Mouse (Mus musculus) lung, postnatal 14 days (tissue): ENCODE measurements at regions not wholly inside any gene's neighbourhood (a gene's known extent, or its start where the extent isn't known, plus 50 kb on each side); places are given as distances from the start of the nearest gene placed in this dataset.
"Not testable (repeated sequence)": the region's sequence is repeated elsewhere in the genome, so short reads cannot be mapped to it uniquely, and the experiment has no call there.

Experiments used
- DNase-seq: peaks from one replicate; pipeline ENCODE4 v3.0.0; 2021

DNA sequence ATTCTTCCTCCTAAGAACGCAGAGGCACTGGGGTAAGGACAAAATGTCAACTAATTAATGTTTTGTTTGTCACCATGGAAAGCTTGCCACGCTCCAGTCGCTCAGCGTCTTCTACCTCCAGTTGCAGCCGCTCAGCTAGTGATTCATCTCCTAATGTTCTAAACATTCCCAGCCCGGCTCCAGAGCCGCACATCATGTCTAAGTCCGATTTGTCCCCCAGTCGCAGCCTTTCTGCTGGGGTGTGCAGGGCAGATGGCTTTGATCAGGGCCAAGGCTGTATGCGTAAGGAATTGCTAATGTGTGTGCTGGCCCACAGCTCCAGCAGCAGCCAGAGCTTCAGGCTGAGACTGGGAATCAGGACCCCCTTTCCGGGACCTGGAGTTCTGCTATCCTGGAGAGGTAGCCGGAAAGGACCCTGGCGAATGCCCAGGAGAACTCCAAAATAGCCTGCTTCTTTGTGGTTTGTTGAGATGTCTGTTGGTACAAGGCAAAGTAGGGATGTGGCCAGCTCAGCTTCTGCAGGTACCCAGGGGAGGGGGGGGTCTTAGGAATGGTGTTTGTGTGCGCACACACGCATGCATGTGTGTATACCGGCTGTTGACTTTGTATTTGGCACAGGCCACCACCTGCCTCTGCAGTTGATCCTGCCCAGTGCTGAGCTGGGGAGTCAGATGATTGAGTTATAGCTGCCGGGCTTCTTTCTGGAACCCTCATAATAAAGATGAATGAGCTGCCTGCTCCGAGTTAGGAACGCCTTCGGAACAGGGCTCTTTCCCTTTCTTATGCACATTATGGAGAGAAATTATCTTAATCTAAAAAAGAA, 143.0 kb upstream of the Kcng1 start:
- peak; percentile 12 for DNase-seq

DNA sequence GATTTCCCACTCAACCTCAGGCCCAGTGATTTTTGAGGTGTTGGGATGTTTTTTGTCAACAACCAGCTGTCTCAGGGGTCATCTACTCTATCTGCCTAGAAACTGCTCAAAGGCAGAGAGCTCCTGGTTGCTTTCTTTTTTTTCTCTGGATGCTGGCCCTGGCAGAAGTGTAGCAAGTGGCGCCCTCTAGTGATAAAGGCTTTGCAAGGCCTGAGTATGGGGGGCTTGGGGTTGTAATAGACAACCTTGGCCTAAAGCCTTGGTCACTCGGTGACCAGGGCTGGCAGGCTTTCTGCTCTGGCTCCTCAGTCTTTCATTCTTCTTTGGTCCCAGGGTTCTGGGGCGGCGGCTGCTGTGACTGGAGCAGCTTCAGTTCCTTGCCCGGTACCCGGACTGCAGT, 142.0 kb upstream of the Kcng1 start:
- DNase-seq: peak; percentile 12

DNA sequence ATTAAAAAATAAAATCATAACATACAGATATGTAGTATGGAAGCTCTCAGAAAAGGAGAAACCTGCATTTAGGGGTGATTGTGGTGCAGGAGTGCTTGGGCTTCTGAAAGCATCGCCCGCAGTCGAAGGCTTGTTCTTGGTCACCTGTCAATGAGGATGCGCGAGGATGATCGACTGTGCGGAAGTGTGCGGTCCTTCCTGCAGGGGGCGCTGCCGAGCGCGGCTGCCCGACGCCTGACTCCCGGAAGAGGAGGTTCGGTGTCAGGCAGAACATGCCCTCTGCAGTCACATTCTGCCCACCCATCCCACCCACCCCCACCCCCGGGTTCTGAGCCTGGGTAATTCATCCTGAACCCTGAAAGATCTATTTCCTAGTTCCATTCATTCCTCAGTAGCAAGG, 133.6 kb upstream of the Kcng1 start:
- DNase-seq: no peak

DNA sequence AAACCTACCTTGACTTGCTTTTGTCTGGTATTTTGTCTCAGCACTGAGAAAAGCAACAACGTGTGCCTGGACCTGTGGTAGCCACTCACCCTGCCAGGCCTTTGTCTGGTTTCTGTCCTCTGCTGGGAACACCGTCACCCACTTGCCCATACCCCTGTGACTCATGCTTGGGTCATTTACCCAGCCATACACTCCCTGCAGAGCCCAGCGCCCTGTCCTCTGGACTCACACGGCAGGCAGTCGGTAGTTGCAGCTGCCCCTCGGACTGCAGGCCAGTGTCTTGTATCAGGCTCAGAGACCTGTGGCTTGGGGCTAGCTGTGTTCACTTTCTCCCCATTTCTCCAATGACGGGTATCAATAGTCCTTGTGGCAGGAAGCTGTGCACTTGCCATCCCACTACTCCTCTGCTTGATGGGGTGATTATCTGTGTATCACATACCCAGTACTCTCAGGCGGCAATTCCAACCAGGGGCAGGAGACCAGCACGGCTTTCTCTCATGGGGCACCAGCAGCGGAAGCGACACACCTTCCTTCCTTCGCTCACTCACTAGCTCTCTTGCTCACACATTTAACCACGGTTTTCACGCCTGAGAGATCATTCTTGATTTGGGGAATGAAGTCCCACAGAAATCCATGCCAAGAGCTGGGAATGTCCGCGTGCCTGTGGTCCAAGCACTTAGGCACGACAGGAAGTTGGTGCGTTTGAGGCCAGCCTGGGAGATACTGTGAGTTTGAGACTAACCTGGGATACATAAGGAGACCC, 132.8 kb upstream of the Kcng1 start:
- no peak for DNase-seq

DNA sequence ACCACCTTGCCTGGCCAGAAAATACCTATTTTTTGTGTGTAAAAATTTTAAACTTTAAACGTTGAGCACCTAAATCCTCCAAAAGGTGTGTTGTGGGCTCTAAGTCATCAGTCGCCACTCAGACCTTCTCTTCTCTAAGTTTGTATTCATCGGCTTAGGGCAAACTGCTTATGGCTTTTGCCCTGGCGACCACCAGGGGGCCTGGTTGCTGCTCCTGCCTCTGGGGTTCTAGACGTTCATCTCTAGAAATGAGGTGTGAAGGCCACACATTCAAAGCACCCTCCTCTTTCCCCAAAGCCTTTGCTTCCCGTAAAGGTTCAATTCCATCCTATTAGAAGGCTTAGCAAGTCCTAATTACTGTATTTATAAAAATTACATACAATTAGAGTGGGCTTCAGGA, 131.3 kb upstream of the Kcng1 start:
- DNase-seq: peak; percentile 26

DNA sequence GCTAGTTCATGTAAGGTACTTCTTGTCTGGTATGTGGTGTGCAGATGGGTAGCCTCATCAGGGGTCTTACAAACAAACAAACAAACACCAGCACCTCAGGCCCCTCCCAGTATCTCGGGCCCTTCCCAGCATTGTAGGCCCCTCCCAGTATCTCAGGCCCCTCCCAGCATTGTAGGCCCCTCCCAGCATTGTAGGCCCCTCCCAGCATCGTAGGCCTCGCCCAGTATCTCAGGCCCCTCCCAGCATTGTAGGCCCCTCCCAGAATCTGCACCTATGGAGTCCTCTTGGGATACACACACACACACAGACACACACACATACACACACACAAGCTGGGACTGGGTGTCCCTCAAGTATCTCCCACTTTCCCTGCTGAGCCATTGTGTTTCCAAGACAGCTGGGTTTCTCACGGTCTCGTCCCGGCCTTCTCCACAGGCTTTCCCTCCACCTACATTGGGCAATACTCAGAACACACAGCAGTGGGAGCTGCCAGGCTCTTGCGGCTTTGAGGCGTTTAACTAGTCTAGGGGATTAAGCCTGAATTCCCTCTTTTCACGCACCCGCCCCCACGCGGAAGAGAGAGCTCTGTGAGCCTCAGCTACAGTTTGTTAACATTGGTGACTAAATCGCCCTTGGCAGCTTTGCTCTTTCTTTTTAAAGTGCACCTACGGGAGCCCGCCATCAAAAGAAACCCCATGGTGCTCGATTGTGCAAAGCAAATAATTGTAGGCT, 121.4 kb upstream of the Kcng1 start:
- no peak for DNase-seq

DNA sequence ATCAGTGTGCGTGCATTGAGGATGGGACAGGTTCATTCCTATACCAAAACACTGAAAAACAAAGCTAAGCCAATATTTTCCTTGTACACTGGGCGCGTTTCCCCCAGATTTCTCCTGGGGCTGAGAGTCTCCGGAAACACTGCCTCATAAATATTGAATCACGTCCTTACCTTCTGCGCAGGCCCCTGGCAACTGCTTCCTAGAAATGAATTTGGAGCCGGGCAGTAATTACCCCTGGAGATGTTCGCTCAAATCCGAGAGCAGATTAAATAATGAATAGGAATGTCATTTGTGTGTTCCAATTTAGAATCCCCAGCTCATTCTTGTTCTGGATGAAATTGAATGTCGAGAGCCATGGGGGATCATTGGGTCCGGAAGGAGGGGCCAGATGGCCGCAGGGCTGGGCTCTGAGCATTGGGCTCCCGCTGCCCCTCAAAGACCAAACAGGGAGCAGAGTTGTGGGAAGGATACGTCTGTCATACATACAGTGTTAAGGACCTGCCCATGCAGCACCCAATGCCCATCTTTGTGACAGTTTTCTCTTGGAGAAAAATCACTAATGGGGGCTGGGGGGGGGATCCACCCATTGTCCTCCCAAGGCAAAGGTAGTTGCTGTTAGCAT, 117.7 kb upstream of the Kcng1 start:
- DNase-seq: no peak

DNA sequence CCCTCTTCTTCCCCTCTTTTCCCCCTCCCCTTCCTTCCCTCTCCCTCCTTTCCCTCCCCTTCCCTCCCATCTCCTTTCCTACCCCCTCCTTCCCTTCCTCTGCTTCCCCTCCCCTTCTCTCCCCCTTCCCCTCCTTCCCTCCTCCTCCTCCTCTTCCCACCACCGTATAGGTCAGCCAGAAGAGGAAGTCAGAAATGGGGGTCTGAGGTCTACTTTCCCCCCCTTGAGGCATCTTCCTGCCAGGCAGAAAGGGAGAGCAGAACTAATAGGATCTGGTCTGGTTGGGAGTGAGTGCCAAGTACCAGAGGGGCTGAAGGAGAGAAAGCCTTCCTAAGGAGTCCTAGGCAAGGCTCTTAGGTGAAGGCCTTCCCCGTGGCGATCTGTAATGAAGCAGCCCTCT, 114.8 kb upstream of the Kcng1 start:
- no peak for DNase-seq

DNA sequence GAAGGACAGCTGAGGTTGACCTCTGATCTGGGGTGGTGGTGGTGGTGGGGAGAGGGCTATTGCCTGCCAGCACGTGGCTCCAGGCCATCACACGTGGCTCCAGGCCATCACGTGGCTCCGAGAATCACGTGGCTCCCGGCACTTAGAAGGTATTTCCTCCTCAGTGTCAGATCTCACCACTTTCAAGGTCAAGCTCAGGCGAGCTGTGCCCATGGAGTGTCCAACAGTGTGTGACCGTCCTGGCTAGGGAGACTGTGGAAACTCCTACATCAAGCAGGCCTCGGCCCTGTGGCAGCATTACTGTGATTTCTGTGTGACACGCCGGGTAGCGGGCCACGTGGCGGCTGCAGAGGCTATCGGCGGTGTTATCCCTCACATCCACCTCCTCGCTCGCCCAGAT, 111.8 kb upstream of the Kcng1 start:
- DNase-seq: no peak

DNA sequence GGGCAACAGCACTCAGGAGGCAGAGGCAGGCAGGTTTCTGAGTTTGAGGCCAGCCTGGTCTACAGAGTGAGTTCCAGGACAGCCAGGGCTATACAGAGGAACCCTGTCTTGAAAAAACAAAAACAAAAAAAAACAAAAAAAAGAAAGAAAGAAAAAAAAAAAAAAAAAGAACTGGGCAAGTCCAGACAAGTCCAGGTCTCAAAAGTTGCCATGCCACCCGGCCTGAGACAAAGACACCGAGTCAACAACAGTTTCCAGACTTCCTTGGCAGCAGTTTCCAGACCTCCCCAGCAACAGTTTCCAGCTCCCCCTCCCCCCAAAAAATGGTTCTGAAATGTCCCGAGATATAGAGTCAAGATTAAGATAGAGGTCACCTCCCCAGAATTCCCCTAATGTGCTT, 110.6 kb upstream of the Kcng1 start:
- not testable (repeated sequence) for DNase-seq

DNA sequence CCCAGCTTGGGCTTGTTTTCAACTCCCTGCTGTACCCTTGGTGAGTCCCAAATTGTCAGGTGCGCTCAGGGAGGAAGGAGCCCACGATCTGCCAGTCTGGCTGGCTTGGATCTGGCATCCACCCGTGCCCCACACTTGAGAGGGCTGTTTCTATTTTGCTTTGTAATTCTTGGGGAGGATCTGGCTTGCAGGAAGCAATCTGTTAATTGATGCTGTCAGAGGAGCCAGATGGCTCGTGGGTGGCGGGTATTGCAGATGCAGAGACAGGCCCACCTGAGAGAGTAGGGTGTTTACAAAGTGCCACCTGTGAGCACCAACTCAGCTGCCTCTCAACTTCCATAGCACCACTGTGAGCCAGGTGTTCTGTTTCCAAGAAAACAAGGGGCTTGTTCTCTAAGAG, 99.1 kb upstream of the Kcng1 start:
- DNase-seq: no peak

DNA sequence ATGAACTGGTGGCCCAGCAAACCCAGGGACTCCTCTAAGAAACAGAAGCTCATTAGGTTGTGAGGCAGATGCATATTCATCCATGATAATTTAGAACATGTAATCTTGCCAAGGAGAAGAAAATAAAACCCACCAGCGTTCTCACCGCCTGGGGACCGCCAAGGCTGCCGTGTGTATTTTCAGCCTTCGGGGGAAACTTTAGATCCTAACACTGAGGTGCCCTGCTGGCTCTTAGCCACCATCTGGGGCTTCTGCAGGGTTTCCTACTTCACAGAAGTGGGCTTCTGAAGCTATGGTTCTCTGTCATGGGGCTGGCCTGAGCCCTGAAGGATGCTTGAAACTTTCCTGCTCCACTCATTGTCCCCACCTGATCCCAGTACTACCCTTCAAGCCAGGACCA, 90.8 kb upstream of the Kcng1 start:
- no peak for DNase-seq

DNA sequence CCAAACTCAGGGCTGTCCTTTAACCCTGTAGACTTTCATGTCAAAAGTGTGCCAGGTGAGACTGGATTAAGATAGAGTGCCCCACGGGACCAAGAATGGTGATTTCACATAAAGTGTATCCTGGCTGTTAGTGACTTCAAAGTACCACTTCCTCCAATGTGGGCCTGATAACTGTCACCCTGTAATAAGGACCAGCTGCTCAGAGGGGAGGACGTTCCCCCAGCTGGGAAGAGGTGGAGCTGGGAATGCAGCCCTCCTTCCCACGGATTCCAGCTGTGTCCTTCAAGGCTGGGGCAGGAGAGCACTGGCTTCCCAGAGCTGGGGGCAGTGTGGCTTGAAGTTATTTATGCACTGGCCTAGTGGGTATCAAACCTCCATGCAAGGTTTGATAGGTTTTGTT, 89.7 kb upstream of the Kcng1 start:
- peak; percentile 27 for DNase-seq

DNA sequence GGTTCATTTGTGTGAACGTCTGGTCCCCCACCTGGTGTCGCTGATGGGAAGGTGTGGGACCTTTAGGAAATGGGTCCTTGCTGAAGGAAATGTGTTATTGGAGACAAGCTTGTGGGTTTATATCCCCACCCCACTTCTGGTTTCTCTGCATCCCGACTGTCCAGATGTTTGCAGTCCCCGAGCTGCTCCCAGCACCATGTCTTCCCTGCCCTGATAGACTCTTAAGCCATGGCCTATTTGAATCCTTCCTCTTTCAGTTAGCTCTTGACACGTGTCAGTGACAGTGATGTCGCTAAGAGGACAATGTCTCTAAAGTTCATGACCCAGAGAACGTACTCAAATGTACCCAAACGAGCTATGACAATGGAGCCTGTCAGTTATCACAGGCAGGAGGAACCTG, 77.7 kb upstream of the Kcng1 start:
- DNase-seq: no peak

DNA sequence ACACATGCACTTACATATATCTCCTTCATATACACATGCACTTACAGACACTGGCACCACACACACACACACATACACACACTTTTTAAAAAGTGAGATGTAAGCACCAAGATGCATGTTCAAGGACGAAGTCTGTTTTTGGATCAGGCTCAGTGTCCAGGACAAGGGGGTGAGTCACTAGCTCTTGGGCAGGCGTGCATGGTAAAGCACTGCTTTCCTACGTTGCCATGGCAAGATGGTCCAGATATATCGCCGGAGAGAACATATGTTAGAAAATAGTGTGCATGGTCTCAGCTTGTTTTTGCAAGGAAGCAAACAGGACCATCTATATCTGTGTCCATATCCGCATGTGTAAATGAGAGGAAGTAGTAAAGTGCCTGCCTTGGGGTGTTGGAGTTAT, 77.0 kb upstream of the Kcng1 start:
- no peak for DNase-seq

DNA sequence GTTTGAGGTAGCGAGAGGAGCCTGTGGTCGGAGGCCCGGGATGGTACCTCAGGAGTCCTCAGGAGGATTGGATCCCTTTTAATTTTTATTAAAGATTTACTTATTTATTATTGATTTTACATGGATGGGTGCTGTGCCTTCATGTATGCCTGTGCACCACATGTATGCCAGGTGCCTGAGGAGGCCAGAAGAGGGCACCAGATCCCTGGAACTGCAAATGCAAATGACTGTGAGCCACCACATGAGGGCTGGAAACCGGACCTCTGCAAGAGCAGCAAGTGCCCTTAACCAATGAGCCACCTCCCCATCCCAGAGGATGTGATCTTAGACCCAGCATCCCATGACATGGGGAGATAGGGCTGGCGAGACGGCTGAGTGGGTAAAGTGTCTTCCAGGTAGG, 76.3 kb upstream of the Kcng1 start:
- no peak for DNase-seq

DNA sequence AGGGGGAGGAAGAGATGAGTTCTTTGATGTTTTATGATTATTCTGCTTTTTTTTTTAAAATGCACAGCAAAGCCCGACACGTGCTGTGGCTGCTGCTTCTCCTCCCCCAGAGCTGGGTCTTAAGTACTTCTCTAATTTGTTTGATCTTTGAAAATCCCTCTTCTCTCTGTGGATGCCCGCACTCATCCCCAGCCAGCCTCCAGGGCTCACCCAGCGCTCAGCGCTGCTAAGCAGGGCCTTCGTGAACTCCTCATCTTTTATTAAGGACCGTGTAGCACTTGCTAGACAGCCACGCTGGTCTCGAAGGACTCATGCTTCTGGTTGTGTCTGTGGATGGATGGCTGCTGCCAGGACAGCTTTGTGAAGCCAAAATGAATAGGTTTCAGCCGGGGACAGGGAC, 72.9 kb upstream of the Kcng1 start:
- no peak for DNase-seq

DNA sequence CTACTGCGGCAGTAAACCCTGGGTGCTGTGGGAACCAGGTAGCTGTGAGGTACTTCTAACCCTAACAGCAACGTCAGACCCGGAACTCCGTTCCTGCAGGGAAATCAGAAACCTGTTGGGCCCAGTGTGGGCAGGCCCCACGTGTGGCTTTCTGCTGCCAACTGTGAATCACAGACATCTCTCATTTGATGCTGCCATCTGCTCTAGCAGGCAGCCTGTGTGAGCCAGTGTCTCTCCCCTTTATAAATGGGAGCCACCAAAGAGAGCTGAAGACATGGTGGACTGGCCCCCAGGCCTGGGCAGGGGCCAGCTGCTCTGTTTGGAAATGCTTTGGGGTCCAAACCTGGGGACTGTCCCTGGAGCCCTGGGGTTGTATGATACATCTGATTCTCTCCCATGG, 71.1 kb upstream of the Kcng1 start:
- no peak for DNase-seq

DNA sequence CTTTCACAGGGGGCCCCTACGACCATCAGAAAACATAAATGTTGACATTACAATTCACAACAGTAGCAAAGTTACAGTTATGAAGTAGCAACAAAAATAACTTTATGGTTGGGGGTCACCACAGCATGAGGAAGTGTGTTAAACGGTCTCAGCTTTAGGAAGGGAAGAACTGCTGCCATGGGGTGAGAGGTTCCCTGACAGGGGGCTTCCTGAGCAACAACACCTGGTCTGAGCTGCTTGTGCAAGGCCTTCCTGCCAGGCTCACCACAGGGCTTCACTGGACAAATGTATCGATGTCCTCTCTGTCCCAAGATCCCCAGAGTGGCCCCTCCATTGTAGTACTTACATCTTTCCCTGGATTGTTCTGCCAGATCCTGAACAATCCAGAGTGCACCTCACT, 70.7 kb upstream of the Kcng1 start:
- DNase-seq: no peak

DNA sequence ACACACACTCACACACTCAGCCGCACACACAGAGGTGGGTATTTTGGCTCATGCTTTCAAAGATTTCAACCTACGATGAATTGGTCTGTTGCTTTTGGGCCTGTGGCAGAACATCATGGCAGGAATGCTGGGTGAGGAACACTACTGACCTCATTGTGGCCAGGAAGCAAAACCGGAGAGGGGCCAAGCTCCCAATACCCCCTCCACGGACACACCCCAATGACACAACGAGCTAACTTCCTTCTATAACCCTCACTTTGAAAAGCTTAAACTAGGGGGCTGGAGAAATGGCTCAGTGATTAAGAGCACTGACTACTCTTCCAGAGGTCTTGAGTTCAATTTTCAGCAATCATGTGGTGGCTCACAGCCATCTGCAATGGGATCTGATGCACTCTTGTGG, 63.8 kb upstream of the Kcng1 start:
- DNase-seq: no peak

DNA sequence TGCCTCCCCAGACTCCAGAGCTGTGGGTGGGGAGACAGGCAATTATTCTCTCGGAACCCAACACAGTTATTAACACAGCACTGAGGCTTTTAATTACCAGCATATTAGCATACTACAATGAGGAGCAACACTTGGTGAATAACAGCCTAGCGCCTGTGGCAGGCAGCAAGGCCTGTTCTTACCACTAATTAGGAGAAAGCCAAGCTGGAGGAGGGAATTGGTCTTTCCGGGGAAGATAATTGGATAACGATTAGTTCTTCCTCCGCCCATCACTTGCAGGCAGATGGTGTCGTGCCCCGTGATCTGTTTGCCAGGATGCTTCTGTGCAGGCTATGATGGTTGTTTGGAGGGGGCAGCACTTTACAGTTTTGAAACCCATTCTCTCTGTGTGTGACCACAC, 62.2 kb upstream of the Kcng1 start:
- DNase-seq: no peak

DNA sequence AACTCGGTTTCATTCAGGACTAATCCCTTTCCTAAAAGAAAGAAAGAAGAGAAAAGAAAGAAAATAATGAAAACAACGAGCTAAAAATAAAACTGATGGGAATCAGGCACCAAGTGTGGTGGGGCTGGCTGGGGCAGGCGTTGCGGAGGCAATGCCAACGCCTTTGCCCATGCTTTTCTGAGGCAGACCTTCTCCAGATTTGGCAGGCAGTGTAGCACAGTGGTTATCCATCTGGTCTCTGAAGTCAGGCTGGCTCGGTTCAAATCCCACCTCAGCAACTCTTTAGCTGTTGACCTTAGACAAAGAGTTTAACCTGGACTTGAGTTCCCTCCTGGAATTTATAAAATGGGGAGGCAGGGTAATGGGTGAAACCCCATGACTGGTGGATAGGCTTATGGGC, 57.3 kb upstream of the Kcng1 start:
- DNase-seq: no peak

DNA sequence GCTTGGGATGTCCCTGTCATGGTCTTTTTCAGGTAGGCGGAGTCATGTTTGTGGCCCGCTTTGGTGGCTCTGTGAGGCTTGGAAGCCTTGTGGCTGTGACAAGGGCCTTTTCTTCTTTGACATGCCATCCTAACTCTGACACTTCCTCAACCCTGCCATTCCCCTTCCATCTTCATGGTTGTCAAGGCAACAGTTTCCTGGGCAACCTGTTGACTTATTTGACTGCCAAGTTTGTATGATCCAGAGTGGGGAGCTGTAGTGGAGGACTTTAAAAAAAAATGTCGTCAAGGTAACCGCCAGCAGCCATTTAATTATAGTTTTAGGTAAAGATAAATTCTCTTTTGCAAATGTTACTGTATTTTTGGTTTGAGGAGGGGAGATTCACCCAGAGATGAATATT, 56.8 kb upstream of the Kcng1 start:
- DNase-seq: no peak

DNA sequence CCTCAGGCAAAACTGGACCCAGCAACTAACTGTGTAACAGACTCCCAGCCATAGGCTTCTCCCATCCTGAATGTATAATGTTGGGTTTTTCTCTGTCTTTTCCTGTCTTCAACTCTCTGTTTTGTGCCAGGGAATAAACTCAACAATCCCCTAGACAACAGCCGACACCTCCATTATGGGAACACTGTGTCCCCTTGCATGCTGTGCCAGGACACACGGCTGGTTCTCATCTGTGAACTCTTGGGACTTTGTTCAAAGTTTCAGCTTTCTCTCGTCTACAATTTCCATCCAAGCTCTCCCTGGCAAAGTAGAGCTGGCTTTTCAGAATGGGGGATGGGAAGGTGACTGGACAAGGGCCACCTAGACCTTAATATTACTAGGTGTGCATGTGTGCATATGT, 56.1 kb upstream of the Kcng1 start:
- DNase-seq: peak; percentile 58
